Mouse (Mus musculus): ENCODE data around the gene Prpf6. TPM values are rescaled to one million over a fixed set of nuclear protein-coding genes. Genes with fewer than 3 reads are reported as not detected.
A peak's percentile ranks its signal among the peaks of the same experiment; 100 is the strongest.

Gene Prpf6
- total and polyA plus RNA-seq, 2 experiments from 2014 or later, result 23.4 to 31.8 TPM

DNA sequence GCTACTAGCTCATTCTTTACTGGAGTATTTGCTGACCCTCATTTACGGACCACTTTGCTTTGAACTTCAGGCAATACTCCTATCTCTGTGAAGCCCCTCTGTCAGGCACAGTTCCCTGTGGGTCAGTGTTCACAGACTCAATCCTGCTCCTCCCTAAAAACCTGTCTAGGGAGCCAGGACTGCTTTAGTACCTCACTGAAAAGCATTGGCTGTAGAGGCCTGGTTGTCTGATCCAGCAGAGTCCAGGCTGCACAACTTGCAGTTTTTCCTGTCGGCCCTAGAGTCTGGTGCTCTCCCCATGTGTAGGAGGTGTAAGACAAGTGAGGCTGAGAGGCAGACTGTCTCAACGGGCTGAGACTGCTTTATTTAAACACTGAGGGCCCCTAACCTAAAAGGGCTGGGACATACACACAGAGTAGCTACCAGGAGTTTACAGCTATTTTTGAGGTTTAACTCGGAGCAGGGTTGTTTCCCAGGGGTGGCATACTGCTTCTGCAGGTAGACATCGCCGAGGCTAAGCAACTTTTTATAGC is 8.6 kb downstream of the Prpf6 start:
- no peak for ATAC-seq (ENCODE audit: insufficient read depth, low read depth)
- no peak for DNase-seq (ENCODE audit: low spot score)
- Histone ChIP-seq H3K4me1 (ENCODE audit: control insufficient read depth, insufficient read depth) (peaks cover 23% of the 10 kb centered on the region), H3K27ac (ENCODE audit: low read depth) (peak overlapping the region; percentile 77), H3K4me3 (ENCODE audit: low read depth, low read length) (peak overlapping the region; percentile 90), H3K27me3 (ENCODE audit: control insufficient read depth, insufficient read depth, low read length) (no peaks in the 10 kb centered on the region), H3K4me2 (ENCODE audit: low read depth, low read length) (peak overlapping the region; percentile 94), H3K36me3 (replicated peaks; ENCODE audit: control insufficient read depth, insufficient read depth, low read length) (no peaks in the 10 kb centered on the region), H3K9ac (replicated peaks; ENCODE audit: low read depth, low read length) (peak overlapping the region; percentile 93; the same call in 1 of the 2 replicates), H3K9me3 (replicated peaks; ENCODE audit: control insufficient read depth, low read length) (no peaks in the 10 kb centered on the region)
- TF ChIP-seq CTCF (IDR thresholded peaks at IDR 0.05; ENCODE audit: low read depth), result no peak
- no peak for TF ChIP-seq EP300 (IDR thresholded peaks at IDR 0.05; ENCODE audit: low read depth)
- 63% methylated on average over 6 of the region's 6 CpGs for WGBS

DNA sequence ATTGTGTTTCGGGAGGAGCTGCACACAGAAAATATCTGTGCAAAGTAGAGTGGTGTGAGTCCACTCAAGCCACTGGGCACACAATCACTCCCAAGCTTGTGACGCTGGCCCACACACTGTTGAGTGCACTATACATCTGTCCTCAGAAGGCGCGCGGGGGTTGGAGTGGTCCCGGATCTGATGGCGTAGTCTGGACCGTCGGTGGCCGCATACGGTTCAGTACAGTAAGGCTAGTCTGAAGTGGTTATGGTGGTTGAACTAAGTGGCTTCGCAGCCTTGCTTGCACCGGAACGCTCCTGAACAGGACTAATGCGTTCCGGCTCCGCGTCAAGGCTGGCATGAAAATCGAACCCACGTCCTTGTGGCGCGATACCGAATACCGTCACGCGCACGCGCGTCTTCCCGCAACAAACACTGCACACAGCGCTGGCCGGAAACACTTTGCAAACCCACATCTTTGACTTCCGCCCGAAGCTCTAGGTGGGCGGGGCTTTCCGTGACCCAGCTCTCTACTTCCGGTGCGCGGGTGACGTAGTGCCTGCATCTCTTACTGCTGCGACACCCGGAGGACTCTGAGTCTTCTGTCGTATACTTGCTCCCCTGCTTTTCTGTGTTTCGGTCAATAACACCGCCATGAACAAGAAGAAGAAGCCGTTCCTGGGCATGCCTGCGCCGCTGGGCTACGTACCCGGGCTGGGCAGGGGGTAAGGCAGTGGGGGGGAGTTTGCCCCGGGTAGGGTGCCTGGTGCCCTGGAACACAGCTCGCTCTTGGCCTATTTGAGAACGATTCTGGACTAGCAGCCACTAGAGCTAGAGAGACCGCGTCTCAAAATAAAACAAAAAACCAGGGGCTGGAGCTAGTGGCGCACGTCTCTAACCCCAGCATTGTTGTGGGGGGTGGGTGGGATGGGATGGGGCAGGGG is 9.4 kb downstream of the Prpf6 start:
- H3K9me3 ChIP-seq (replicated peaks; ENCODE audit: control insufficient read depth, low read length), result no peaks in the 10 kb centered on the region
- peaks cover 23% of the 10 kb centered on the region for H3K4me1 ChIP-seq (ENCODE audit: control insufficient read depth, insufficient read depth)
- WGBS, result 1% methylated on average over 57 of the region's 57 CpGs
- peak overlapping the region; percentile 85 for H3K27ac ChIP-seq (ENCODE audit: low read depth)
- ATAC-seq (ENCODE audit: insufficient read depth, low read depth), result peak; percentile 96
- no peak for TF ChIP-seq EP300 (IDR thresholded peaks at IDR 0.05; ENCODE audit: low read depth)
- no peak for TF ChIP-seq CTCF (IDR thresholded peaks at IDR 0.05; ENCODE audit: low read depth)
- no peaks in the 10 kb centered on the region for H3K27me3 ChIP-seq (ENCODE audit: control insufficient read depth, insufficient read depth, low read length)
- H3K9ac ChIP-seq (replicated peaks; ENCODE audit: low read depth, low read length), result peak overlapping the region; percentile 93
- peak overlapping the region; percentile 90 for H3K4me3 ChIP-seq (ENCODE audit: low read depth, low read length)
- H3K36me3 ChIP-seq (replicated peaks; ENCODE audit: control insufficient read depth, insufficient read depth, low read length), result no peaks in the 10 kb centered on the region
- H3K4me2 ChIP-seq (ENCODE audit: low read depth, low read length), result peak overlapping the region; percentile 94
- DNase-seq (ENCODE audit: low spot score), result peak; percentile 97

DNA sequence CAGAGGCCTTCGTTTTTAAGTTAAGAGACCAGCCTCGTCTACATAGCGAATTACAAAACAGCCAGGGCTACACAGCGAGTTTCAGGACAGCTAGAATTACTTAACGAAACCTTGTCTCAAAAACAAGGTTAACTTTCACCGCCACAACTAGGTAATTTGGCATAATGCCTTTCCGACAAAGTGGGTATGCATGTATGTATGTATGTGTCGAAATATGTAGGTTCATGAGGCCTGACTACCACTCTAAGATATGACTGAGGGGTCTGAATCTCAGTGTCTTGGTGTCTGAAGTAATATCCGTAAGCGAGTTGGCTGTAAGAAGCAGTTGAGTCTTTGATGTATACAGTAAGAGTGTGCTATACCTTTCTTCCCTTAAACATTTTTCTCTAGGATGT is 10.1 kb downstream of the Prpf6 start:
- H3K4me1 ChIP-seq (ENCODE audit: control insufficient read depth, insufficient read depth), result peaks cover 23% of the 10 kb centered on the region
- peak overlapping the region; percentile 90 for H3K4me3 ChIP-seq (ENCODE audit: low read depth, low read length)
- H3K27me3 ChIP-seq (ENCODE audit: control insufficient read depth, insufficient read depth, low read length), result no peaks in the 10 kb centered on the region
- H3K9me3 ChIP-seq (replicated peaks; ENCODE audit: control insufficient read depth, low read length), result no peaks in the 10 kb centered on the region
- TF ChIP-seq CTCF (IDR thresholded peaks at IDR 0.05; ENCODE audit: low read depth), result no peak
- no peak for TF ChIP-seq EP300 (IDR thresholded peaks at IDR 0.05; ENCODE audit: low read depth)
- DNase-seq (ENCODE audit: low spot score) (no peak), ATAC-seq (ENCODE audit: insufficient read depth, low read depth) (no peak)
- H3K27ac ChIP-seq (ENCODE audit: low read depth), result peak overlapping the region; percentile 85
- 24% methylated on average over 10 of the region's 10 CpGs for WGBS
- no peaks in the 10 kb centered on the region for H3K36me3 ChIP-seq (replicated peaks; ENCODE audit: control insufficient read depth, insufficient read depth, low read length)
- H3K9ac ChIP-seq (replicated peaks; ENCODE audit: low read depth, low read length), result peak overlapping the region; percentile 93
- peak overlapping the region; percentile 94 for H3K4me2 ChIP-seq (ENCODE audit: low read depth, low read length)

- ATAC-seq (ENCODE audit: insufficient read depth, low read depth) (no peak), DNase-seq (ENCODE audit: low spot score) (no peak)
- Histone ChIP-seq H3K9me3 (replicated peaks; ENCODE audit: control insufficient read depth, low read length) (no peaks in the 10 kb centered on the region), H3K4me2 (ENCODE audit: low read depth, low read length) (peak overlapping the region; percentile 94; the same call in 1 of the 2 replicates), H3K36me3 (replicated peaks; ENCODE audit: control insufficient read depth, insufficient read depth, low read length) (no peaks in the 10 kb centered on the region), H3K27ac (ENCODE audit: low read depth) (no peak overlapping the region), H3K9ac (replicated peaks; ENCODE audit: low read depth, low read length) (no peak overlapping the region), H3K4me3 (ENCODE audit: low read depth, low read length) (no peak overlapping the region), H3K27me3 (ENCODE audit: control insufficient read depth, insufficient read depth, low read length) (no peaks in the 10 kb centered on the region), H3K4me1 (ENCODE audit: control insufficient read depth, insufficient read depth) (peaks cover 23% of the 10 kb centered on the region)
- TF ChIP-seq EP300 (IDR thresholded peaks at IDR 0.05; ENCODE audit: low read depth) (no peak), CTCF (IDR thresholded peaks at IDR 0.05; ENCODE audit: low read depth) (no peak)
- WGBS, result 74% methylated on average over 4 of the region's 4 CpGs
Measured at GRCm38 (mm10) chr2:181602367-181602766, 10.7 kb downstream of the Prpf6 start.

- Histone ChIP-seq H3K27ac (ENCODE audit: low read depth) (no peak overlapping the region), H3K36me3 (replicated peaks; ENCODE audit: control insufficient read depth, insufficient read depth, low read length) (peaks cover 60% of the 10 kb centered on the region)
Measured at GRCm38 (mm10) chr2:181618761-181619495, 27.3 kb downstream of the Prpf6 start.

More at GRCm38 (mm10) chr2:181618761-181619495, 27.3 kb downstream of the Prpf6 start:
- 91% methylated on average over 5 of the region's 5 CpGs for WGBS
- Histone ChIP-seq H3K4me3 (ENCODE audit: low read depth, low read length) (no peak overlapping the region), H3K4me1 (ENCODE audit: control insufficient read depth, insufficient read depth) (no peaks in the 10 kb centered on the region), H3K9ac (replicated peaks; ENCODE audit: low read depth, low read length) (no peak overlapping the region), H3K4me2 (ENCODE audit: low read depth, low read length) (no peak overlapping the region), H3K9me3 (replicated peaks; ENCODE audit: control insufficient read depth, low read length) (no peaks in the 10 kb centered on the region), H3K27me3 (ENCODE audit: control insufficient read depth, insufficient read depth, low read length) (no peaks in the 10 kb centered on the region)
- DNase-seq (ENCODE audit: low spot score) (no peak), ATAC-seq (ENCODE audit: insufficient read depth, low read depth) (no peak)
- TF ChIP-seq CTCF (IDR thresholded peaks at IDR 0.05; ENCODE audit: low read depth) (no peak), EP300 (IDR thresholded peaks at IDR 0.05; ENCODE audit: low read depth) (no peak)
